Mouse (Mus musculus): ENCODE measurements around the gene Gpsm1.

DNA sequence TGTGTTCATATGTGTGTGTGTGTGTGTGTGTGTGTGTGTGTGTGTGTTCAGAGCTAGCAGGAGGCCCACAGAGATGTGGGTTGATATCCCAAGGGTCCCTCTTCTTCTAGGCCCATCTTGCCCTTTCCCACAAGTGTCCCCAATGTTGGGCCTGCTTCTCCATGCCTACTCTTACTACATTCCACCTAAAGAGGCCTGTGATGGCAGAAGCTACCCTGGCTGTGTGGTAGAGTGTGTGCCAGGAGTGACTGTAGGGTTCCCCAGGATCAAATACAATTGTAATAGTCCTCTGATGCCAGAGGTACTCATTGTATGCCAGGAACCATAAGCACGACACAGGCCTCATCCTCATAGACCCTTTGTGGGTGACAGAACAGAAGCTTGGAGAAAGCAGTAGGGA, 1.9 kb upstream of the Gpsm1 start:
- no peak for TF ChIP-seq CTCF (IDR thresholded peaks at IDR 0.05; ENCODE audit: low read depth)
- no peak for TF ChIP-seq EP300 (IDR thresholded peaks at IDR 0.05; ENCODE audit: low read depth)

All from liver, embryonic 14.5 days (tissue).